Mouse (Mus musculus) neural tube, embryonic 13.5 days (tissue): ENCODE measurements around the gene Cd19. TPM values are rescaled to one million over a fixed set of nuclear protein-coding genes. Genes with fewer than 3 reads are reported as not detected.
A peak's percentile ranks its signal among the peaks of the same experiment; 100 is the strongest.
"Not testable (repeated sequence)": the region's sequence is repeated elsewhere in the genome, so short reads cannot be mapped to it uniquely, and the experiment has no call there.

ENCODE experiments used
- ATAC-seq: fragments of 200-750 bp; cut with Nextera tagmentation; 2 replicates; pipeline ENCODE4 v1.8.0; 2017; ENCODE audit warnings: low read depth, mild to moderate bottlenecking, moderate TSS enrichment, moderate library complexity
- H3K27ac ChIP-seq: fragments of 300-500 bp; sonication (generic); replicated peaks from 2 replicates; pipeline ENCODE4 v1.5.1; 2015; ENCODE audit warnings: moderate library complexity, mild to moderate bottlenecking, inconsistent platforms
- H3K27me3 ChIP-seq: fragments of 300-500 bp; sonication (generic); 2 replicates; pipeline ENCODE4 v1.6.1; 2015; ENCODE audit warnings: mild to moderate bottlenecking, inconsistent platforms
- H3K36me3 ChIP-seq: fragments of 300-500 bp; sonication (generic); 2 replicates; pipeline ENCODE4 v1.6.1; 2015; ENCODE audit warnings: mild to moderate bottlenecking, inconsistent platforms
- H3K4me1 ChIP-seq: fragments of 300-500 bp; sonication (generic); replicated peaks from 2 replicates; pipeline ENCODE4 v1.6.1; 2015; ENCODE audit warnings: inconsistent platforms
- H3K4me2 ChIP-seq: fragments of 300-500 bp; sonication (generic); 2 replicates; pipeline ENCODE4 v1.6.1; 2015; ENCODE audit warnings: inconsistent platforms, mild to moderate bottlenecking, moderate library complexity
- H3K4me3 ChIP-seq: fragments of 300-500 bp; sonication (generic); 2 replicates; pipeline ENCODE4 v1.5.1; 2015; ENCODE audit warnings: mild to moderate bottlenecking, inconsistent platforms
- H3K9ac ChIP-seq: fragments of 300-500 bp; sonication (generic); 2 replicates; pipeline ENCODE4 v1.6.1; 2015; ENCODE audit warnings: moderate library complexity, mild to moderate bottlenecking, inconsistent platforms
- H3K9me3 ChIP-seq: fragments of 300-500 bp; sonication (generic); 2 replicates; pipeline ENCODE4 v1.6.1; 2016; ENCODE audit warnings: inconsistent platforms
- WGBS: fragments of 180-500 bp; shearing (Covaris S2); methylation state at CpG from one replicate; pipeline ENCODE4 v1.1.7; 2015; 5-methylcytosine and 5-hydroxymethylcytosine counted together
- polyA plus RNA-seq: library from polyadenylated mRNA; unstranded; fragments of >200 nt; fragmentation: Nextera tagmentation; extraction: Ambion mirVana; gene quantifications from 2 replicates; pipeline ENCODE4 v1.2.1, GENCODE M21; 2015

Gene Cd19
- polyA plus RNA-seq, 1 experiment from 2014 or later: 0.07 TPM

DNA sequence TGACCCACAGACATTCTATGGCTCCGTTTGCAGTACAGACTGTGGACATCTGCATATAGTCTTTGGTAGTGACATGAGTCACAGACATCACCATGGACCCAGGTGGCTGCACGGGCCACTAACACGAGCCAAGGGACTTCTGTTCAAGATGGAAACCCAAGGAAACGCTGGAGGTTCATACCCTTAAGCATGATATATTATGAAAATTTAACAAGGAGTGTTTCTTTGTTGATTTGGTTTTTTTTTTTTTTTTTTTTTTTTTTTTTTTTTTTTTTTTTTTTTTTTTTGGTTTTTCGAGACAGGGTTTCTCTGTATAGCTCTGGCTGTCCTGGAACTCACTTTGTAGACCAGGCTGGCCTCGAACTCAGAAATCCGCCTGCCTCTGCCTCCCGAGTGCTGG lies 12.2 kb downstream of the Cd19 start:
- not testable (repeated sequence) for H3K4me1 ChIP-seq, H3K27me3 ChIP-seq, H3K4me2 ChIP-seq, H3K27ac ChIP-seq, H3K9ac ChIP-seq, ATAC-seq, H3K36me3 ChIP-seq, H3K9me3 ChIP-seq, H3K4me3 ChIP-seq
- 81% methylated on average over 8 of the region's 8 CpGs for WGBS

DNA sequence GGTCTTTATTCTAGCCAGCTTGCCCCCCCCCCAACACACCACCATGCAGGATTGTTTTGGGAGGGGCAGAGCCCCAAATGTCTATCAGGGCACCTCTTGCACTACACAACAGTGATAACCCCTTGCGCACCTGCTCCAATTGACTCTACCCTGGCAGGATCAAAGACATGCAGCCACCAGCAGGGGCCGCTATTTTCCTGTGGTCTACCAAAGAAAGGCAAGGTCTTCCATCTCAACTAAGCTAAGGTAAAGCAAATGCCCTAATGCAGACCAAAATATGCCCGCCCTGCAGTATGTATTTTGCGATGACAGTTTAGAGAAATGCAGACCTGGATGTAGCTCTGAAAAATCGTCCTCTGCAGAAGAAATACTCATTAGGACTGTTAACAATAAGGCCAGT lies 15.1 kb downstream of the Cd19 start:
- no peaks in the 10 kb centered on the region for H3K9me3 ChIP-seq
- 0 out of 2 replicates have a peak, but pooled peaks cover 3% of the 10 kb centered on the region for H3K27me3 ChIP-seq
- 11% methylated on average over 5 of the region's 5 CpGs for WGBS
- H3K27ac ChIP-seq: no peak overlapping the region
- H3K4me1 ChIP-seq: peaks cover 15% of the 10 kb centered on the region
- no peak for ATAC-seq
- no peak overlapping the region for H3K9ac ChIP-seq
- no peaks in the 10 kb centered on the region for H3K36me3 ChIP-seq
- no peak overlapping the region for H3K4me3 ChIP-seq
- no peak overlapping the region for H3K4me2 ChIP-seq

DNA sequence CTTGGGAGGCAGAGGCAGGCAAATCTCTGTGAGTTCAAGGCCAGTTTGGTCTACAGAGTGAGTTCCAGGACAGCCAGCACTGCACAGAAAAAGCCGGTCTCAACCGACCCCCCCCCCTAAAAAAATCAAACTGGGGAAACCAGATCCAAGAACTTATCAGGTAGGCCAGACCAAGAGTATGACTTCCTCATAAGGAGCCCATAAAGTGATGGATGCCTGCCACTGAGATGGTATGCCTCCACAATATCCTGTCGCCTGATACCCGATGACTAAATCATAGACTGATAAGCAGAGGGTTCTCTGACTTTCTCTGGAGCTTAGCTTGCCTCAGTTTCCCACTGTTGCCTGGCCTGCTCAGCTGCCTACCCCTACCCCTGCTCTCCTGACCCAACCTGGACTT lies 16.9 kb downstream of the Cd19 start:
- H3K4me3 ChIP-seq: no peak overlapping the region
- peaks cover 15% of the 10 kb centered on the region for H3K4me1 ChIP-seq
- no peaks in the 10 kb centered on the region for H3K9me3 ChIP-seq
- no peak overlapping the region for H3K4me2 ChIP-seq
- 94% methylated on average over 4 of the region's 4 CpGs for WGBS
- no peaks in the 10 kb centered on the region for H3K36me3 ChIP-seq
- no peak overlapping the region for H3K9ac ChIP-seq
- H3K27me3 ChIP-seq: 0 out of 2 replicates have a peak, but pooled peaks cover 3% of the 10 kb centered on the region
- ATAC-seq: no peak
- no peak overlapping the region for H3K27ac ChIP-seq

DNA sequence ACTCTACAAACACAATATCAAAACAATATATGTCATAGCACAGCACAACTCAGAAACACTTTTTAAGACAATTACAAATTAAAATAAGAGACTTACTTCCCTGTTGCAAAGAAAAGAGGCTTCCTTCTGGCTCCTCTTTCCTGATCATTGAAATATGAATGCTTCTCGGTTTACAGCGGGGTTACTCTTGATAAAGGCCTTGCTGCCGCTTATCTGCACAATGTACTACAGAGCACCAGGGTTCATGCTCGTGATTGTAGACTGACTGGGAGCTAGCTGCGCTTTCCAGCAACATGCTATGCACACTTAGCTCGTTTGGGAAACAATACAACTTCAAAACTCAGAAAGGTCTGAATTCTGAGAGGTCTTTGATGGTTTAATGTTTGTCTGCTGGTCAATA lies 17.5 kb downstream of the Cd19 start:
- Histone ChIP-seq H3K4me1 (peaks cover 15% of the 10 kb centered on the region), H3K4me2 (peak overlapping the region; percentile 31; the same call in 1 of the 2 replicates)
- 60% methylated on average over 6 of the region's 6 CpGs for WGBS

DNA sequence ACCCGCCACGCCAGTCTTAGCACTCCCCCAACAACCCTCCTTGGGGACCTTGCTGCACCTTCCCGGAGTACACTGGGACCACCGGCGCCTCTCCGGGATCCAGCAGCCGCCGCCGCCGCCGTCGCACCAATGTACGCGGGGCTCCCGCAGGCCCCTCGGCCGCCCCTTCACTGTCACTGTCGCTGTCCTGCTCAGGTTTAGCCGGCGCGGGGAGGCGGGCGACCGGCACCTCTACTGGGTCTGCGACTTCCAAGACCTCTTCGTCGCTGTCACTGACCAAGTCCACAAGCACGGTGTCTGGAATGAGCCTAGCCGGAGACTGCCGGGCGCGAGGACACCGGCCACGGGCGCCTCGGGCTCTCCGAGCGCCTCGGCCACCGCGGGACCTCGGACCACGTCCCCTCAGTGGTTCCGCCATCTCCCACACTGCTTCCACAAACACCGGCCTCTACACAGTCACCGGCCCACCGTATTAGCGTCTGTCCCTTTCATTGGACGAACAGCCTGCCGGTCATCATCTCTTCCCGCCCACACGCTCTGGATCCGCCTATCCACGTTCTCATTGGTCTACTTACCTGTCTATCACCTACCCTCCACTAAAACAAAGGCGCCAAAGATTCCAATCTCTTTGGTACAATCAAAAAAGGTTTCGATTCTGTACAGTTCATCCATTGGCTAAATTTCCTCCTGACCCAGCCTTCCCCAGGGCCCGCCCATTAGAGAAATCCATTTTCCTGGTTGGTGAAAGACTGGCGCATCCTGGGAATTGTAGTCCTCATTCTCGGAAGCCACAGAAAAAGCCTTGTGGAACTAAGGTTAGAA lies 18.2 kb downstream of the Cd19 start, which contains the start of gene Nfatc2ip:
Nfatc2ip (minus strand) TSS at position 440 of the 822 bp plus-strand sequence.
- no peaks in the 10 kb centered on the region for H3K9me3 ChIP-seq
- H3K27me3 ChIP-seq: 0 out of 2 replicates have a peak, but pooled peaks cover 3% of the 10 kb centered on the region
- H3K36me3 ChIP-seq: peaks cover 3% of the 10 kb centered on the region; the same call in 1 of the 2 replicates
- ATAC-seq: peak; percentile 100
- peak within 1 kb of the TSS; percentile 88 for H3K4me3 ChIP-seq
- peaks cover 15% of the 10 kb centered on the region for H3K4me1 ChIP-seq
- H3K4me2 ChIP-seq: peak within 1 kb of the TSS; percentile 85
- peak within 1 kb of the TSS; percentile 73 for H3K27ac ChIP-seq
- H3K9ac ChIP-seq: peak within 1 kb of the TSS; percentile 89
- under 1% methylated on average over 59 of the region's 59 CpGs for WGBS

More for the DNA sequence above, 17.5 kb downstream of the Cd19 start:
- no peak for ATAC-seq
- no peaks in the 10 kb centered on the region for H3K36me3 ChIP-seq
- H3K9ac ChIP-seq: no peak overlapping the region
- H3K4me3 ChIP-seq: no peak overlapping the region
- H3K9me3 ChIP-seq: no peaks in the 10 kb centered on the region
- 0 out of 2 replicates have a peak, but pooled peaks cover 3% of the 10 kb centered on the region for H3K27me3 ChIP-seq
- H3K27ac ChIP-seq: no peak overlapping the region

DNA sequence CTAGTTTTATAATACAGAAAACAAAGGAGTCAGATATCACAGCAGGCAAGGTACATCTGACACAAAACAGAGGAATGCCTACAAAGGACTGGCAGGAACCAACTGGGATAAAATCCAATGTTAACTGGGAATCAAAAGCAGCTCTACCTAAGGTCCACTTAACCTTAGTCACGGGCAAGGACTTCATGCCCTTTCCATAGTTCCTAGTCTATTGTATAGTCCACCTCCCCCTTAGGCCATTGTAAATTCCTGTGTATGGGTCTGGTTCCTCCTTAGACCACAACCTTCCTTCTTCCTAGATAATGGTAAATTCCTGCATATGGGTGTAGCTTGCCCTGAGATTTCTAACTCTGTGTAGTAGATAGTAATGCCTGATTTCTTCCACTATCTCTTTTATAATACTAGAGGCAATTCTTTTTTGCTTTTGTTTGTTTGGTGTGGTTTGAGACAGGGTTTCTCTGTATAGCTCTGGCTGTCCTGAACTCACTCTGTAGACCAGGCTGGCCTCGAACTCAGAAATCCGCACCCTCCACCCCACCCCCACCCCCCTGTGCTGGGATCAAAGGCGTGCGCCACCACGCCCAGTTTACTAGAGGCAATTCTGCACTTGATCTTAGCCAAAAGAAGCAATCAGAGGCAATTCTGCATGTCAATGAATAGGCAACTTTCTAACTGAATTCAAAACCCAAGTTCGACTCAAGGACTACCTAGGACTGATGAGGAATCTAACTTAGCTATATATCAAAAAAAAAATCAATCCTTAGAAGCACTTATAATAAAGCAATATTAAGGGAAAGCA lies 22.4 kb downstream of the Cd19 start:
- H3K9me3 ChIP-seq, H3K27me3 ChIP-seq, H3K4me3 ChIP-seq, H3K9ac ChIP-seq, ATAC-seq, H3K4me2 ChIP-seq, H3K27ac ChIP-seq: not testable (repeated sequence)
- peaks cover 14% of the 10 kb centered on the region for H3K4me1 ChIP-seq
- peaks cover 39% of the 10 kb centered on the region for H3K36me3 ChIP-seq
- WGBS: 92% methylated on average over 7 of the region's 7 CpGs

DNA sequence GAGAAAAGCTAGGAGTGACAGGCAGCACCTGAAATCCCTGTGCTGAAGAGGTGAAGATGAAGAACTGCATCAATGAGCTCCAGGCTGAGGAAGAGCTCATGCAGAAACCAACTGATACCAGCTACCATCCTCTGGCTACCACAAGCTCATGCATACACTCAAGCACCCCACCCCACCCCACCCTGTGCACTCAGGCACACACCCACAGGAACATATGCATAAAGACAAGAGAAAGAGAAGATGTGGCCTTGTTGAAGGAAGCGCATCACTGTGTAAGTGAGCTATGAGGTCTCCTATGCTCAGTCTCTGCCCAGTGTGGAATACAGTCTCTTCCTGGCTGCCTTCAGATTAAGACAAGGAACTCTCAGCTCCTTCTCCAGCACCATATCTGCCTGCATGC lies 26.5 kb downstream of the Cd19 start:
- 100% methylated on average over 1 of the region's 1 CpGs for WGBS
- no peak overlapping the region for H3K9ac ChIP-seq
- no peak overlapping the region for H3K4me2 ChIP-seq
- no peaks in the 10 kb centered on the region for H3K4me1 ChIP-seq
- no peaks in the 10 kb centered on the region for H3K9me3 ChIP-seq
- H3K27ac ChIP-seq: no peak overlapping the region
- H3K36me3 ChIP-seq: peaks cover 68% of the 10 kb centered on the region
- H3K4me3 ChIP-seq: no peak overlapping the region
- no peak for ATAC-seq
- no peaks in the 10 kb centered on the region for H3K27me3 ChIP-seq

DNA sequence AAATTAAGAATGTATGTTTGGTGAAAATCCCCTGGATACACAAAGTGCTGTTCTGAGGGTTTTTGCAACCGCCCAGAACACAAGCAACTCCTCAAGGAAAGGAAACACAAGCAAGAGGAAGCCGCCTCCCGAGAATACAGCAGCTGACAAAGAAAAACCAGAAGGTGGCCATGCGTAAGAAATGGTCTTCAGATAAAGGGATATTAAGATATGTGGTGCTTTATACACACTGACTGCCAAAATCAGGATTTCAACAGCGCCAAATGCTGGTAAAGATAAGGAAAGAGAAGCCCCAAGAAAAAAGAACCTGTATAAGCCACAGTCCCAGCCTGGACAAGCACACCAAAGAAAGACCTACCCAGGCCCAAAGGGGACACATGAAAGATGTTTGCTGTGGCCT lies 31.1 kb downstream of the Cd19 start:
- H3K4me3 ChIP-seq: no peak overlapping the region
- no peak overlapping the region for H3K9ac ChIP-seq
- no peak overlapping the region for H3K4me2 ChIP-seq
- ATAC-seq: no peak
- no peaks in the 10 kb centered on the region for H3K27me3 ChIP-seq
- WGBS: 88% methylated on average over 5 of the region's 5 CpGs
- H3K27ac ChIP-seq: no peak overlapping the region
- H3K9me3 ChIP-seq: no peaks in the 10 kb centered on the region
- no peaks in the 10 kb centered on the region for H3K4me1 ChIP-seq
- peaks cover 41% of the 10 kb centered on the region for H3K36me3 ChIP-seq

DNA sequence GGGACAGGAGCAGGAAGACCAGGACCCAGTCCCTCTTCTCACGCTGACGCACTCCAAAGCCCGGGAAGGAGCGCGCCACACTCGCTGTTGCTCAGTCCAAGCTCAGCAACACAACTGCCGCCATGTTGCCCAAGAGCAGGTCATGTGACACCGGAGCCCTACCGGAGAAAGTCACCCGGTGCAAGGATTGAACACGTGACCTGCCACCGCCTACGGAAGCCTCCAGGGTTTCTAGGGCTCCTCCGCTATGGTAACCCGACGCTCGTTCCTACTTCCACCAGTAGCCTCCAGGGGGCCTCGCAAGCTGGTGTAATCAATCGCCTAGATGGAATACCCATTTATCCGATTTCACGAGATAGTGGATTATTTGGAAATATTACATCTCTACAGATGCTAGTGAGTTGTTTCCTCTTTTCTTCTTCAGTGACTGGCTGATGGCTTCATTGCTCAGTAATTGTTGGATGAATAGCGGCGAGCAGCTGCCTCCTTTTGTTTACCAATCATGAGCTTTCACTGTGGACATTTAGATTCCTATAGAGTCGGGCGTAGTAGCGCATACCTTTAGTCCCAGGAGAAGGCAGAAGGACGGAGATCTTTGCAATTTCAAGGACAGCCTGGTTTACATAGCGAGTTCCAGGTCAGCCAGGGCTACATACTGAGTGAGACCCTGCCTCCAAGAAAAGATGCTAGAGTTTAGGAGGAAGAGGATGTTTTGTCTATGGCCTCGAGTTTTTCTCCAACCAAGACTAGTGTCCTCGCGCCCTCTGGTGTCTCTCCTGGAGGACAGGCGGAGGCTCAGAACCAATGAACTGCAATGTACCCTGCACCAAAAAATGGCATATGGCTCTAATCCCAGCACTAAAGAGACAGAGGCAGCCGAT lies 37.2 kb downstream of the Cd19 start, which contains the start of gene Spns1:
Spns1 (minus strand) TSS at position 173 of the 881 bp plus-strand sequence.
- Histone ChIP-seq H3K27ac (peak within 1 kb of the TSS; percentile 85), H3K9me3 (no peaks in the 10 kb centered on the region), H3K4me2 (peak within 1 kb of the TSS; percentile 98), H3K36me3 (peaks cover 23% of the 10 kb centered on the region), H3K9ac (peak within 1 kb of the TSS; percentile 90), H3K4me1 (peaks cover 24% of the 10 kb centered on the region), H3K27me3 (no peaks in the 10 kb centered on the region), H3K4me3 (peak within 1 kb of the TSS; percentile 98)
- WGBS: under 1% methylated on average over 33 of the region's 33 CpGs
- peak; percentile 97 for ATAC-seq

DNA sequence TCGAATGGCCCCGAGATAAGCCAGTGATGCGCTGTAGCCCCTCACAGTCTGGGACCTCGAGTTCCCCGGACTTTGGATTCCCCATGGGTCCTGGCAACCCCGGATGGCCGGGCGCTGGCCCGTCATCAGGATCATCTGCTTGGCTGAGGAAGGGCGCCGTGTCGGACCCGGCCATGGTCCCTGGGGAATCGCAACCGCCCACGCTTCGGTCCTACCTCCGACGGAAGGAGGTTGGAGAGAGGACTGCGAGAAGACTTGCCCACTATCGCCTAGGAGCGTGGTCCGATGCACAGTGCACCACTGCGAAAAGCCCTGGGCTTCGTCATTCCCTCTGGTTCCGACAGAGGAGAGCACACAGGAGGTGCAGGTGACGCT lies 37.8 kb downstream of the Cd19 start:
- peaks cover 29% of the 10 kb centered on the region for H3K36me3 ChIP-seq

DNA sequence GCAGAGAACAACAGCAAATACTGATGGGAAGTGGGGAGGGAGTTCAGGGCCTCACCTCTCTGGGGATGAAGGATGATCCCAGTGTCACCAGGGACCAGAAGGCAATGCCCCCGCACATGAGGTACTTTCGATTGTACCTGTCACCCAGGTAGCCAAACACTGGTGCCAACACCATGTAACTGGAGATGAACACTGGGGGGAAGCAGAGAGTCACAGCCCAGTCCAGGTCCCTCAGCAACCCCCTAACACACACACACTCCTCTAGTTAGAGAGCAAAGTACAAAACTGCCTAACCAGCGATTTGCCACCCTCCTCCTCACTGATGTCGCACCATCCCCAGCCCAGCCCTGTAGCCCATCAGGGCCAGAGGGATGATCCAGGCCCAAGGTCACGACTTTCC lies 39.7 kb downstream of the Cd19 start:
- H3K9me3 ChIP-seq: no peaks in the 10 kb centered on the region

More for the DNA sequence above, 37.8 kb downstream of the Cd19 start:
- WGBS: 2% methylated on average over 27 of the region's 27 CpGs
- H3K4me3 ChIP-seq: peak overlapping the region; percentile 98
- H3K4me1 ChIP-seq: peaks cover 24% of the 10 kb centered on the region
- H3K4me2 ChIP-seq: peak overlapping the region; percentile 98
- ATAC-seq: peak; percentile 73
- H3K27ac ChIP-seq: peak overlapping the region; percentile 52; the same call in 1 of the 2 replicates
- H3K9me3 ChIP-seq: no peaks in the 10 kb centered on the region
- H3K9ac ChIP-seq: peak overlapping the region; percentile 90
- no peaks in the 10 kb centered on the region for H3K27me3 ChIP-seq

More for the DNA sequence above, 39.7 kb downstream of the Cd19 start:
- Histone ChIP-seq H3K27me3 (no peaks in the 10 kb centered on the region), H3K4me2 (no peak overlapping the region), H3K4me3 (no peak overlapping the region), H3K4me1 (peaks cover 24% of the 10 kb centered on the region), H3K9ac (no peak overlapping the region), H3K36me3 (peaks cover 48% of the 10 kb centered on the region), H3K27ac (no peak overlapping the region)
- WGBS: 79% methylated on average over 5 of the region's 5 CpGs
- ATAC-seq: no peak
